Mouse (Mus musculus): ENCODE measurements at regions not wholly inside any gene's neighbourhood (a gene's known extent, or its start where the extent isn't known, plus 50 kb on each side); places are given as distances from the start of the nearest gene placed in this dataset.
A peak's percentile ranks its signal among the peaks of the same experiment; 100 is the strongest.

DNA sequence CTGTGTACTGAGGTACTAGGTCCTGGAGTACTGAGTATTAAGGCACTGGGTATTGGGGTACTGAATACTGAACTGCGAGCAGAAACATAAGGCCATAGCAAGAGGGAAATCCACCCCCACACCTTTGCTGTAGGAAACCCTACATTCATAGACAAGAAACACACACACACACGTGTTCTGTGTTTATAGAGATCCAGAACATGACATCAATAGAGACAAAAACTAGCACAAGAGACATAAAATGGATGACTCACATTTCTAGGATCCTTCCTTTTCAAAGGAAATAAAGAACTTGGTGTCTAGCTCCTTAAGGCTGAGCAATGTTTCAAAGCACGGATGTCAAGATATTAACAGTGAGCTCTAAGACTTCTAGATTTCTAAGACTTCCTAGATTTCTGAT lies 49.9 kb upstream of the Nepro start:
- Histone ChIP-seq H3K9ac (ENCODE audit: low read length) (no peak overlapping the region), H3K4me2 (ENCODE audit: low read depth, severe bottlenecking) (no peak overlapping the region), H3K4me3 (ENCODE audit: low read depth, low read length) (no peak overlapping the region), H3K27me3 (ENCODE audit: control insufficient read depth, insufficient read depth, low read length) (no peaks in the 10 kb centered on the region), H3K36me3 (ENCODE audit: control insufficient read depth, insufficient read depth, low read length) (no peaks in the 10 kb centered on the region), H3K4me1 (ENCODE audit: control insufficient read depth, insufficient read depth, low read length) (peaks cover 11% of the 10 kb centered on the region), H3K9me3 (ENCODE audit: control insufficient read depth, low read length) (no peaks in the 10 kb centered on the region), H3K27ac (replicated peaks; ENCODE audit: low read depth, low read length) (no peak overlapping the region)
- ATAC-seq (ENCODE audit: insufficient number of reproducible peaks, low FRiP score, low TSS enrichment, low read depth): no peak
- DNase-seq (ENCODE audit: low spot score): no peak
- 96% methylated on average over 3 of the region's 3 CpGs for WGBS

DNA sequence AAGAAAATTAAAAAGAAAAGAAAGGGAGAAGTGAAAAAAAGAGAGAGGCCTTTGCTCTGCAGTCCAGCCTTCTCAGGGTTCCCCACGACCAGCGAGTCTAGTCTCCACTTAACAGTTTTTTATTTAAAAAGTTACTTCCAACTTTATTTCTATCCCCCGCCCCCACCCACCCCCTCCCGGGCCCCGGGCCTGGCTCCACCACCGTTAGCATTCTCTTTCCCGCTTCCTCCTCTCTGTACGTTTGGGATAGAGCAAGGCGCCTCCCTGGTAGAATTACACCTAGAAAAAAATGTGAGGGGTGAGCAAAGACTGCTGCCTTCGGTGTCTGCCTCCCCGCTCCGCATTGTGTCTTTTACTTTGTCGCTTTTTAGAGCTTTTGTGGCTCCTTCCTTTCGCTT lies 51.7 kb upstream of the Nepro start:
- ATAC-seq (ENCODE audit: insufficient number of reproducible peaks, low FRiP score, low TSS enrichment, low read depth) (peak; percentile 71), DNase-seq (ENCODE audit: low spot score) (peak; percentile 57)
- H3K36me3 ChIP-seq (ENCODE audit: control insufficient read depth, insufficient read depth, low read length): no peaks in the 10 kb centered on the region
- H3K9ac ChIP-seq (ENCODE audit: low read length): no peak overlapping the region
- H3K27me3 ChIP-seq (ENCODE audit: control insufficient read depth, insufficient read depth, low read length): no peaks in the 10 kb centered on the region
- 3% methylated on average over 14 of the region's 14 CpGs for WGBS
- peaks cover 12% of the 10 kb centered on the region for H3K4me1 ChIP-seq (ENCODE audit: control insufficient read depth, insufficient read depth, low read length)
- H3K4me3 ChIP-seq (ENCODE audit: low read depth, low read length): no peak overlapping the region
- H3K4me2 ChIP-seq (ENCODE audit: low read depth, severe bottlenecking): no peak overlapping the region
- peak overlapping the region; percentile 87 for H3K27ac ChIP-seq (replicated peaks; ENCODE audit: low read depth, low read length)
- no peaks in the 10 kb centered on the region for H3K9me3 ChIP-seq (ENCODE audit: control insufficient read depth, low read length)

DNA sequence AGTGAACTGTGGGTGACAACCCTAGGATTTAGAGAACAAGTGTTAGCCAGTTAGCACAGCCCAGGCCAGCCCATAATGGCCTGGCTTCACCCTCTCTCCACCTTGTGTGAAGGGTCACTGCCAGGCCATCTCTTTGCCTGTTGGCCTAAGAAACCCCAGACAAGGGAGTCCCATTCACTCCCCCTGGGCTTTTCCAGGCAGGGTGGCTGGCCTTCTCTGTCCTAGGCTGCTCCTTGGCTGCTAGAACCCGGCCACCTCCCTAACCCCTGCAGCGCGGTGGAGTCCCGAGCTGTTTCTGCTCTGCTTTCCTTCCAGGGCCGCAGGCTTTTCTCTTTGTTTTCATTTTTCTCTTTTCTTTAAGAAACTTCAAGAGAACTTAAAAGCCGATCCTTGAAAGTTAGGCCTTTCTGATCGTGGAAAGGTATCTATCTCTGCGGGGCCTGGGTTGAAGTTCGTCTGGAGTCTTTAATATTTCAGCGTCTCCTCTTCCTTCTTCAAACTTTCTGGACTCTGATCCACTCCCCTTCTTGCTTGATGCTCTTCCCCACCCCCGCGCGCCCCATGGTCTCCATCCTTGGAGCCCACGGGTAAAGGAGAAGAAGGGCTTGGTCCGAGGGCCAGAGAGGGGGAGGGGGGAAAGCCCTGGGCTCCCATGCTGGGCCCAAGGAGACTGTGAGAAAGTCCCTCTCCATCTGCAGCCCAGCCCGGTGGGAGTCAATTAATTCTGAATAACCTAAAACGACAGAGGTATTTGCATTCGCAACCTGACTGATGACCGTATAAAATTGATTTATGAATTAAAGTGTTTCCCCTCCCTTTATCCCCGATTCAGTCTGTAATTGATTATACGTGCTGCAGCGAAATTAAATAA lies 52.3 kb upstream of the Nepro start:
- peak overlapping the region; percentile 87 for H3K27ac ChIP-seq (replicated peaks; ENCODE audit: low read depth, low read length)
- H3K4me3 ChIP-seq (ENCODE audit: low read depth, low read length): no peak overlapping the region
- no peak overlapping the region for H3K4me2 ChIP-seq (ENCODE audit: low read depth, severe bottlenecking)
- H3K9ac ChIP-seq (ENCODE audit: low read length): peak overlapping the region; percentile 0; the same call in 1 of the 2 replicates
- peak; percentile 71 for DNase-seq (ENCODE audit: low spot score)
- no peaks in the 10 kb centered on the region for H3K9me3 ChIP-seq (ENCODE audit: control insufficient read depth, low read length)
- whole genome bisulfite sequencing: 7% methylated on average over 22 of the region's 22 CpGs
- no peaks in the 10 kb centered on the region for H3K36me3 ChIP-seq (ENCODE audit: control insufficient read depth, insufficient read depth, low read length)
- no peaks in the 10 kb centered on the region for H3K27me3 ChIP-seq (ENCODE audit: control insufficient read depth, insufficient read depth, low read length)
- ATAC-seq (ENCODE audit: insufficient number of reproducible peaks, low FRiP score, low TSS enrichment, low read depth): peak; percentile 74
- peaks cover 17% of the 10 kb centered on the region for H3K4me1 ChIP-seq (ENCODE audit: control insufficient read depth, insufficient read depth, low read length)

DNA sequence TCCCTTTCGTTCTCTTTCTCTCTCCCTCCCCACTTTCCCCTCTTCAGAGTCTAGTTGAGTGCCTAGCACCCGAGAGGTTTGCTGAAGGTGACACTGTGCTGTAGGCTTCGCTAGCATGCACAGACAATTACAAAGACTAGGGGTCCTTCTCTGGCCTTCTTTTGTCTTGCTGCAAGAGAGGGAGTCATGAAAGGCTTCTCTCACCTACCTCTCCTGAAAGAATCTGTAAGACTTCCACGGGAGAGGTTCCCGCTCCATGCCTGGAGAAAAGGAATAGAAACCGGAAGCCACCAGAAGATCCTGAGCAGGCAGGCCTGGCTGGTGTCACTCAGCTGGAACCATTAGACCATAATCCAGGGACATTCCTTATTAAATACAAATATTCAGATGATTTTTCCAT lies 56.0 kb upstream of the Nepro start:
- H3K27ac ChIP-seq (replicated peaks; ENCODE audit: low read depth, low read length): 0 out of 2 replicates have a peak overlapping the region, but pooled peaks have one; percentile 33
- peaks cover 40% of the 10 kb centered on the region for H3K4me1 ChIP-seq (ENCODE audit: control insufficient read depth, insufficient read depth, low read length)
- WGBS: 91% methylated on average over 6 of the region's 6 CpGs

DNA sequence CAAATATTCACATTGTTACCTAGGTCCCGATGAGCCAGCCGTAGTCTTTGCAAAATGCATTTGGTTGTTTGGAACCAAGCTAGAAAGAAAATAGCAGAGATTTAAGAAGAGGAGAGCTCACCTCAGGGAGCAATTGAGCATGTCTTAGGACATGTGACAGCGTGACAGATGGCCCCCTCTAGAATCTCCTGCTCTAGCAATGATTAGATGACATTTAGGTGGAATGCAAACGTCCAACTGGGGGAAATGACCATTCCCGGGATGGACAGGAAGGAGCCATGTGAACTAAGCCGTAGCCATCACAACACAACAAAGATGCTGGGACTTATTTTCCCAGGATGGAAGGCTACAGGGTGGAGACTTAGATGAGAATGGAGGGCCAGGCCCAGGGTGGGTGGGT lies 57.0 kb upstream of the Nepro start:
- Histone ChIP-seq H3K4me2 (ENCODE audit: low read depth, severe bottlenecking) (no peak overlapping the region), H3K4me1 (ENCODE audit: control insufficient read depth, insufficient read depth, low read length) (peaks cover 45% of the 10 kb centered on the region), H3K36me3 (ENCODE audit: control insufficient read depth, insufficient read depth, low read length) (no peaks in the 10 kb centered on the region), H3K9me3 (ENCODE audit: control insufficient read depth, low read length) (no peaks in the 10 kb centered on the region), H3K27ac (replicated peaks; ENCODE audit: low read depth, low read length) (peak overlapping the region; percentile 80), H3K4me3 (ENCODE audit: low read depth, low read length) (no peak overlapping the region), H3K27me3 (ENCODE audit: control insufficient read depth, insufficient read depth, low read length) (no peaks in the 10 kb centered on the region), H3K9ac (ENCODE audit: low read length) (no peak overlapping the region)
- ATAC-seq (ENCODE audit: insufficient number of reproducible peaks, low FRiP score, low TSS enrichment, low read depth): no peak
- WGBS: 26% methylated on average over 6 of the region's 6 CpGs
- peak; percentile 26 for DNase-seq (ENCODE audit: low spot score)

More for the DNA sequence above, 56.0 kb upstream of the Nepro start:
- DNase-seq (ENCODE audit: low spot score) (no peak), ATAC-seq (ENCODE audit: insufficient number of reproducible peaks, low FRiP score, low TSS enrichment, low read depth) (no peak)
- no peak overlapping the region for H3K4me2 ChIP-seq (ENCODE audit: low read depth, severe bottlenecking)
- no peaks in the 10 kb centered on the region for H3K27me3 ChIP-seq (ENCODE audit: control insufficient read depth, insufficient read depth, low read length)
- no peak overlapping the region for H3K4me3 ChIP-seq (ENCODE audit: low read depth, low read length)
- H3K9ac ChIP-seq (ENCODE audit: low read length): no peak overlapping the region
- H3K9me3 ChIP-seq (ENCODE audit: control insufficient read depth, low read length): no peaks in the 10 kb centered on the region
- H3K36me3 ChIP-seq (ENCODE audit: control insufficient read depth, insufficient read depth, low read length): no peaks in the 10 kb centered on the region

DNA sequence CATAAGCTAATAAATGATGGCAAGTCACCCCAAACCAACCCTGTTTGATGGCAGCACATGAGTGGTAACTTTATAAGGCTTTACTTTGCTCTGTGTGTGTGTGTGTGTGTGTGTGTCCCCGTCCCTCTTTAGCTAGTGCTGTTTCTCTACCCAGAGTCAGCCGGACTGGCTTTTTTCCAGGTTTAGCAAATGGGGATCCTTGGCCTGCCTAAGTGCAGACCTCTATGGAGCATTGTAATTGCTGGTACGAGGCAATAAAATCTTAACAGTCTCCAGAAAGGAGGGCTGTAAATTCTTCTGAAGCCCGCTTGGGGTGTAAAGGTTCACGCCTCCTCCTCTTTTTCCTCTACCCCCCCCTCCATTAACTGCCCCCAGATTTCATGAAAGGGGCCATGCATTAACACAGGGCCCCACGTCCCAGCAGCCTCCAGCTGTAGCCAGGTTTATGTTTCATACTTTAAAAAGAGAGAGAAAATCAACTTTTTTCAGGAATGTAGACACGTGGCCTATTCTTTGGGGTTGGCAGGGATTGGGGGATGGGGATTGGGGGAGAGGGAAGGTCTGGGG lies 57.6 kb upstream of the Nepro start:
- no peak overlapping the region for H3K4me3 ChIP-seq (ENCODE audit: low read depth, low read length)
- H3K4me2 ChIP-seq (ENCODE audit: low read depth, severe bottlenecking): no peak overlapping the region
- no peak overlapping the region for H3K9ac ChIP-seq (ENCODE audit: low read length)
- no peaks in the 10 kb centered on the region for H3K36me3 ChIP-seq (ENCODE audit: control insufficient read depth, insufficient read depth, low read length)
- no peaks in the 10 kb centered on the region for H3K9me3 ChIP-seq (ENCODE audit: control insufficient read depth, low read length)
- no peaks in the 10 kb centered on the region for H3K27me3 ChIP-seq (ENCODE audit: control insufficient read depth, insufficient read depth, low read length)
- peak; percentile 95 for ATAC-seq (ENCODE audit: insufficient number of reproducible peaks, low FRiP score, low TSS enrichment, low read depth)
- DNase-seq (ENCODE audit: low spot score): peak; percentile 76
- peaks cover 41% of the 10 kb centered on the region for H3K4me1 ChIP-seq (ENCODE audit: control insufficient read depth, insufficient read depth, low read length)
- WGBS: 7% methylated on average over 7 of the region's 7 CpGs
- peak overlapping the region; percentile 80 for H3K27ac ChIP-seq (replicated peaks; ENCODE audit: low read depth, low read length)

DNA sequence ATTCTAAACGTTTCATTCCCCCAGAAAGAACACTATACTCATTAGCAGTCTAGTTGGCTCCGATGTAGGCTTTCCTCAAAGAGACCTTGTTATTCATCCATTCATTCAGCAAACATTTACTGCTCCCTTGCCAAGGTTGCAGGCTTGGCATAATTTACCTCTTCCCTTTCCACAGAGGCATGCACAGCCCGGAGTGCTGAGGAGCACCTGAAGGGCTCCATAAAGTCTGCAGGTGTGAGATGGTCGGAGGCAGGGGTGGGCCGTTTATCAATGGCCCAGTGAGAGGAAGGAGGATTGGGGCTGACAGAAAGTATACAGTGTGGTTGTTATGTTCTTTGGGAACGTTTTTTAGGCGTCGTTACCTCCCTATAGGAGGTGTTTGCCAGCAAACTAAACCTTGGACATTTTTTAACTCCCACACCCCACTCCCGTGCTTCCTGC lies 58.6 kb upstream of the Nepro start:
- Histone ChIP-seq H3K4me3 (ENCODE audit: low read depth, low read length) (no peak overlapping the region), H3K36me3 (ENCODE audit: control insufficient read depth, insufficient read depth, low read length) (no peaks in the 10 kb centered on the region), H3K9ac (ENCODE audit: low read length) (no peak overlapping the region), H3K27ac (replicated peaks; ENCODE audit: low read depth, low read length) (peak overlapping the region; percentile 80), H3K4me2 (ENCODE audit: low read depth, severe bottlenecking) (no peak overlapping the region), H3K9me3 (ENCODE audit: control insufficient read depth, low read length) (no peaks in the 10 kb centered on the region), H3K27me3 (ENCODE audit: control insufficient read depth, insufficient read depth, low read length) (no peaks in the 10 kb centered on the region), H3K4me1 (ENCODE audit: control insufficient read depth, insufficient read depth, low read length) (peaks cover 39% of the 10 kb centered on the region)
- DNase-seq (ENCODE audit: low spot score) (peak; percentile 54), ATAC-seq (ENCODE audit: insufficient number of reproducible peaks, low FRiP score, low TSS enrichment, low read depth) (peak; percentile 62)
- 18% methylated on average over 9 of the region's 9 CpGs for WGBS

DNA sequence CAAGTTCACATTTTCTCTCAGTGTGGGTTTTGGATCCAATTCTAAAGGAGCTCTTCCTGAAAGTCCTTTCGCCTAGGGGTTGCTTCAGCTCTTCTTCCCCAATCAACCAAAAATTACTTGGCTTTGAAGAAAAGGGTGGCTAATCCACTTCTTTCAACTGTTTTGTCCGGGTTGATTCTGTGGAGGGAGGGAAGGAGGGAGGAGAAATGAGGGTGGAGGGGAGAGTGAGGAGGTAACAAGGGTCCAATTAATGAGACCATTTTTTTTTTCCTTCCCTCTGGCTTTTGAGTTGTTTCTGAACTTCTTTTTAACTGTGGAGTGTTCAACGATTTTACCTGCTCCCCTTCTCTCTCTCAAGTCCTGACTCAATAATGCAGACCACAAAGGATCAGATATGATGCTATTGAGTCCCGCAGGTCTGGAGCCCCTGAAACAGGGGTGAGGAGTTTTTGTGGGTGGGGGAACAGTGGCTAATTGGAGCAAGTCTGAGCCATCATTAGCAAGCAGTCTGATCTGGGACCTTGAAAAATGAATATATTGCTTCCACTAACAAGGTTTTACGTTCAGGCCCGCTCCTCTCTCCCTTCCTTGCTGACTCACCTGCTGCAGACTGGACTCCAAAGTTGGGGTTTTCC lies 61.0 kb upstream of the Nepro start:
- Histone ChIP-seq H3K4me1 (ENCODE audit: control insufficient read depth, insufficient read depth, low read length) (peaks cover 38% of the 10 kb centered on the region), H3K4me3 (ENCODE audit: low read depth, low read length) (no peak overlapping the region), H3K27ac (replicated peaks; ENCODE audit: low read depth, low read length) (peak overlapping the region; percentile 56), H3K4me2 (ENCODE audit: low read depth, severe bottlenecking) (no peak overlapping the region; the same call in 1 of the 2 replicates), H3K27me3 (ENCODE audit: control insufficient read depth, insufficient read depth, low read length) (no peaks in the 10 kb centered on the region), H3K9ac (ENCODE audit: low read length) (no peak overlapping the region), H3K9me3 (ENCODE audit: control insufficient read depth, low read length) (no peaks in the 10 kb centered on the region), H3K36me3 (ENCODE audit: control insufficient read depth, insufficient read depth, low read length) (no peaks in the 10 kb centered on the region)
- DNase-seq (ENCODE audit: low spot score) (no peak), ATAC-seq (ENCODE audit: insufficient number of reproducible peaks, low FRiP score, low TSS enrichment, low read depth) (no peak)
- 61% methylated on average over 6 of the region's 6 CpGs for WGBS

Measured in limb, embryonic 11.5 days (tissue).